Mouse (Mus musculus) limb, embryonic 15.5 days (tissue): ENCODE measurements around the gene Frem1. TPM values are rescaled to one million over a fixed set of nuclear protein-coding genes. Genes with fewer than 3 reads are reported as not detected.

ENCODE experiments used
- ATAC-seq: fragments of 200-750 bp; cut with Nextera tagmentation; 2 replicates; pipeline ENCODE4 v1.8.0; 2017; ENCODE audit warnings: low read depth, moderate TSS enrichment; ENCODE audit not compliant: insufficient number of reproducible peaks, low FRiP score, low TSS enrichment
- H3K27ac ChIP-seq: fragments of 300-500 bp; sonication (generic); 2 replicates; pipeline ENCODE4 v1.5.1; 2015; ENCODE audit warnings: moderate library complexity, mild to moderate bottlenecking, inconsistent platforms
- H3K27me3 ChIP-seq: fragments of 300-500 bp; sonication (generic); 2 replicates; pipeline ENCODE4 v1.6.1; 2015; ENCODE audit warnings: inconsistent platforms
- H3K36me3 ChIP-seq: fragments of 300-500 bp; sonication (generic); 2 replicates; pipeline ENCODE4 v1.6.1; 2015; ENCODE audit warnings: inconsistent platforms
- H3K4me1 ChIP-seq: fragments of 300-500 bp; sonication (generic); 2 replicates; pipeline ENCODE4 v1.6.1; 2015; ENCODE audit warnings: inconsistent platforms
- H3K4me2 ChIP-seq: fragments of 300-500 bp; sonication (generic); 2 replicates; pipeline ENCODE4 v1.6.1; 2015; ENCODE audit warnings: mild to moderate bottlenecking, inconsistent platforms
- H3K4me3 ChIP-seq: fragments of 300-500 bp; sonication (generic); 2 replicates; pipeline ENCODE4 v1.5.1; 2015; ENCODE audit warnings: mild to moderate bottlenecking, inconsistent platforms
- H3K9ac ChIP-seq: fragments of 300-500 bp; sonication (generic); 2 replicates; pipeline ENCODE4 v1.6.1; 2015; ENCODE audit warnings: inconsistent platforms
- H3K9me3 ChIP-seq: fragments of 300-500 bp; sonication (generic); 2 replicates; pipeline ENCODE4 v1.6.1; 2016; ENCODE audit warnings: inconsistent platforms
- WGBS: fragments of 180-500 bp; shearing (Covaris S2); methylation state at CpG from one replicate; pipeline ENCODE4 v1.1.7; 2015; 5-methylcytosine and 5-hydroxymethylcytosine counted together
- polyA plus RNA-seq: library from polyadenylated mRNA; unstranded; fragments of >200 nt; fragmentation: Nextera tagmentation; extraction: Ambion mirVana; gene quantifications from 2 replicates; pipeline ENCODE4 v1.2.1, GENCODE M21; 2015

The Frem1 gene
- polyA plus RNA-seq, 1 experiment from 2014 or later = 10.0 TPM

- ATAC-seq = no peak
- H3K9me3 ChIP-seq = no peaks in the 10 kb centered on the region
- H3K4me3 ChIP-seq = no peak overlapping the region
- no peaks in the 10 kb centered on the region for H3K36me3 ChIP-seq
- H3K4me1 ChIP-seq = peaks cover 29% of the 10 kb centered on the region
- no peak overlapping the region for H3K4me2 ChIP-seq
- H3K9ac ChIP-seq = no peak overlapping the region
- H3K27ac ChIP-seq = no peak overlapping the region
- H3K27me3 ChIP-seq = no peaks in the 10 kb centered on the region
- 83% methylated on average over 8 of the region's 8 CpGs for WGBS
These were observed 1.1 kb upstream of the Frem1 start for GRCm38 (mm10) chr4:83053206-83053605.

- 18% methylated on average over 8 of the region's 8 CpGs for WGBS
- H3K4me1 ChIP-seq = peaks cover 40% of the 10 kb centered on the region
- no peak for ATAC-seq
These were observed 963 bp downstream of the Frem1 start for GRCm38 (mm10) chr4:83051176-83051575.

GRCm38 (mm10) chr4:83050151-83050796 is 1.9 kb downstream of the Frem1 start:
- H3K9me3 ChIP-seq = no peaks in the 10 kb centered on the region
- ATAC-seq = no peak
- peaks cover 46% of the 10 kb centered on the region for H3K4me1 ChIP-seq
- WGBS = 34% methylated on average over 5 of the region's 5 CpGs
- H3K4me2 ChIP-seq = peak overlapping the region; percentile 50
- no peaks in the 10 kb centered on the region for H3K36me3 ChIP-seq
- no peaks in the 10 kb centered on the region for H3K27me3 ChIP-seq
- no peak overlapping the region for H3K9ac ChIP-seq
- peak overlapping the region; percentile 39 for H3K4me3 ChIP-seq
- no peak overlapping the region for H3K27ac ChIP-seq

More at GRCm38 (mm10) chr4:83051176-83051575, 963 bp downstream of the Frem1 start:
- no peaks in the 10 kb centered on the region for H3K27me3 ChIP-seq
- no peaks in the 10 kb centered on the region for H3K36me3 ChIP-seq
- H3K4me3 ChIP-seq = peak overlapping the region; percentile 39
- H3K4me2 ChIP-seq = peak overlapping the region; percentile 50
- H3K9ac ChIP-seq = no peak overlapping the region
- peak overlapping the region; percentile 77 for H3K27ac ChIP-seq
- no peaks in the 10 kb centered on the region for H3K9me3 ChIP-seq

- Histone ChIP-seq H3K36me3 (no peaks in the 10 kb centered on the region), H3K4me3 (no peak overlapping the region), H3K4me2 (0 out of 2 replicates have a peak overlapping the region, but pooled peaks have one; percentile 17), H3K4me1 (peaks cover 46% of the 10 kb centered on the region), H3K9me3 (no peaks in the 10 kb centered on the region), H3K27me3 (no peaks in the 10 kb centered on the region), H3K9ac (no peak overlapping the region), H3K27ac (no peak overlapping the region)
- WGBS = 58% methylated on average over 3 of the region's 3 CpGs
- no peak for ATAC-seq
These were observed 2.9 kb downstream of the Frem1 start for GRCm38 (mm10) chr4:83049288-83049687.

- Histone ChIP-seq H3K27ac (no peak overlapping the region), H3K4me2 (0 out of 2 replicates have a peak overlapping the region, but pooled peaks have one; percentile 3), H3K9ac (no peak overlapping the region), H3K27me3 (no peaks in the 10 kb centered on the region), H3K4me3 (no peak overlapping the region), H3K9me3 (no peaks in the 10 kb centered on the region), H3K4me1 (peaks cover 46% of the 10 kb centered on the region), H3K36me3 (no peaks in the 10 kb centered on the region)
- 45% methylated on average over 2 of the region's 2 CpGs for WGBS
- ATAC-seq = no peak
These were observed 3.6 kb downstream of the Frem1 start for GRCm38 (mm10) chr4:83048561-83048960.

GRCm38 (mm10) chr4:83046806-83047205 is 5.3 kb downstream of the Frem1 start:
- Histone ChIP-seq H3K4me1 (peaks cover 40% of the 10 kb centered on the region), H3K4me3 (no peak overlapping the region), H3K27me3 (no peaks in the 10 kb centered on the region), H3K9ac (no peak overlapping the region), H3K27ac (no peak overlapping the region), H3K36me3 (no peaks in the 10 kb centered on the region), H3K9me3 (no peaks in the 10 kb centered on the region), H3K4me2 (no peak overlapping the region)
- no peak for ATAC-seq
- WGBS = 45% methylated on average over 2 of the region's 2 CpGs

GRCm38 (mm10) chr4:83046069-83046468 is 6.1 kb downstream of the Frem1 start:
- no peaks in the 10 kb centered on the region for H3K27me3 ChIP-seq
- no peak for ATAC-seq
- peak overlapping the region; percentile 22 for H3K27ac ChIP-seq
- 43% methylated on average over 3 of the region's 3 CpGs for WGBS
- no peaks in the 10 kb centered on the region for H3K36me3 ChIP-seq
- H3K4me3 ChIP-seq = no peak overlapping the region
- no peak overlapping the region for H3K9ac ChIP-seq
- no peak overlapping the region for H3K4me2 ChIP-seq
- no peaks in the 10 kb centered on the region for H3K9me3 ChIP-seq
- peaks cover 33% of the 10 kb centered on the region for H3K4me1 ChIP-seq

GRCm38 (mm10) chr4:83045266-83045665 is 6.9 kb downstream of the Frem1 start:
- Histone ChIP-seq H3K4me3 (no peak overlapping the region), H3K27ac (peak overlapping the region; percentile 33; the same call in 1 of the 2 replicates), H3K4me1 (peaks cover 30% of the 10 kb centered on the region), H3K36me3 (no peaks in the 10 kb centered on the region), H3K9ac (no peak overlapping the region), H3K9me3 (no peaks in the 10 kb centered on the region), H3K4me2 (no peak overlapping the region), H3K27me3 (no peaks in the 10 kb centered on the region)
- 38% methylated on average over 6 of the region's 6 CpGs for WGBS
- no peak for ATAC-seq

GRCm38 (mm10) chr4:83040780-83041179 is 11.4 kb downstream of the Frem1 start:
- no peak overlapping the region for H3K9ac ChIP-seq
- 40% methylated on average over 3 of the region's 3 CpGs for WGBS
- ATAC-seq = peak; percentile 58; the same call in 1 of the 2 replicates
- no peaks in the 10 kb centered on the region for H3K36me3 ChIP-seq
- no peak overlapping the region for H3K27ac ChIP-seq
- H3K4me2 ChIP-seq = no peak overlapping the region
- H3K9me3 ChIP-seq = no peaks in the 10 kb centered on the region
- peaks cover 6% of the 10 kb centered on the region for H3K4me1 ChIP-seq
- no peaks in the 10 kb centered on the region for H3K27me3 ChIP-seq
- no peak overlapping the region for H3K4me3 ChIP-seq

GRCm38 (mm10) chr4:83032780-83033179 is 19.4 kb downstream of the Frem1 start:
- WGBS = 41% methylated on average over 1 of the region's 1 CpGs
- Histone ChIP-seq H3K4me1 (no peaks in the 10 kb centered on the region), H3K4me3 (no peak overlapping the region), H3K9me3 (no peaks in the 10 kb centered on the region), H3K27me3 (no peaks in the 10 kb centered on the region), H3K9ac (no peak overlapping the region), H3K4me2 (no peak overlapping the region), H3K36me3 (no peaks in the 10 kb centered on the region), H3K27ac (no peak overlapping the region)
- no peak for ATAC-seq

GRCm38 (mm10) chr4:83031591-83031990 is 20.5 kb downstream of the Frem1 start:
- Histone ChIP-seq H3K4me3 (no peak overlapping the region), H3K27me3 (no peaks in the 10 kb centered on the region), H3K9ac (no peak overlapping the region), H3K9me3 (no peaks in the 10 kb centered on the region), H3K4me2 (no peak overlapping the region), H3K4me1 (no peaks in the 10 kb centered on the region), H3K27ac (no peak overlapping the region), H3K36me3 (no peaks in the 10 kb centered on the region)
- no peak for ATAC-seq
- WGBS = 30% methylated on average over 3 of the region's 3 CpGs

GRCm38 (mm10) chr4:83030097-83030496 is 22.0 kb downstream of the Frem1 start:
- Histone ChIP-seq H3K4me3 (no peak overlapping the region), H3K27ac (no peak overlapping the region), H3K36me3 (no peaks in the 10 kb centered on the region), H3K9me3 (no peaks in the 10 kb centered on the region), H3K27me3 (no peaks in the 10 kb centered on the region), H3K4me2 (no peak overlapping the region), H3K9ac (no peak overlapping the region), H3K4me1 (no peaks in the 10 kb centered on the region)
- 59% methylated on average over 6 of the region's 6 CpGs for WGBS
- no peak for ATAC-seq
